Mouse (Mus musculus): ENCODE results near the gene Naa30.

Gene Naa30

GRCm38 (mm10) chr14:49221771-49222170 is 49.7 kb downstream of the Naa30 start:
- in situ Hi-C loops (cut with MboI, MseI): no loop called here

DNA sequence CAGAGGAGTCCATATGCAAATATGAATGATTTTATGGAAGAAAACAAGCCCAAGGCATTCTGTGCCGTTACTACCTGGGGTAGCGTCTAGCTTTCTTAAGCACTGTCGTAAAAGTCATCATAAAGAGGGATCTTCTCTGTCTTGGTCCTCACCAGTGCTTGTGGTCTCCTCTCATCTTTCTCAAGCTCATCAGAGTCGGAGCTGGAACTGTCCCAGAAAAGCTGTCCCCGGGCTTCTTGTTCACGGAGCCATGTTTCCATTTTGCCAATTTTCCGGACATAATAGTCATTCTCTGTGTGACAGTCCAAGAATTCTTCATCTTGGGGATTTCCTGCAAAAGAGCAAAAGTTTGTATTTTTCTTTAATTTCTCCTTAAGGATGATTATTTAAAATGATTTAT is 54.4 kb downstream of the Naa30 start:
- in situ Hi-C loops (cut with MboI, MseI): loop anchor here (25.0 kb wide), 1 partner anchor 561 kb away; the partner anchor contains the start of gene Armh4

GRCm38 (mm10) chr14:49226986-49227385 is 55.0 kb downstream of the Naa30 start:
- in situ Hi-C loops (cut with MboI, MseI): loop anchor here (25.0 kb wide), 1 partner anchor 560 kb away; the partner anchor contains the start of gene Armh4

DNA sequence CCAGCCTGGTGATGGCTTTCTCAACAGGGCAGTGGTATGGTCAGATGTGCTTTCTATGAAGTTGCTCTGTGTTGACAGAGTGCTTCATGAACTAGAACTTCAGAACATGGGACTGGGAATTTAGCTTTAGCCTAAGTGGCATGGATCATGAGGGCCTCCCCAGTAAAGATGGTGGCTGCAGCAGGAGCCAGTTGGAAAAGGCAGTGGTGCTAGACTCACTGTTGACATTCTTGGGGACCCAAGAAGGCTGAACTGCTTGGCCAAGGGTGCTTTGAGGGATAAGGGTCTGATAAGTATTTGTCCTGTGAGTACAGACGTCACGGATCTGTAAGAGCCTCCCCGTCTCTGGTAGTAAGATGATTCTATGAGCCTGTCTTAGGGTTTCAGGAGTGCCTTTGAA is 59.8 kb downstream of the Naa30 start:
- in situ Hi-C loops (cut with MboI, MseI): loop anchor here (25.0 kb wide), 1 partner anchor 555 kb away; the partner anchor contains the start of gene Armh4

DNA sequence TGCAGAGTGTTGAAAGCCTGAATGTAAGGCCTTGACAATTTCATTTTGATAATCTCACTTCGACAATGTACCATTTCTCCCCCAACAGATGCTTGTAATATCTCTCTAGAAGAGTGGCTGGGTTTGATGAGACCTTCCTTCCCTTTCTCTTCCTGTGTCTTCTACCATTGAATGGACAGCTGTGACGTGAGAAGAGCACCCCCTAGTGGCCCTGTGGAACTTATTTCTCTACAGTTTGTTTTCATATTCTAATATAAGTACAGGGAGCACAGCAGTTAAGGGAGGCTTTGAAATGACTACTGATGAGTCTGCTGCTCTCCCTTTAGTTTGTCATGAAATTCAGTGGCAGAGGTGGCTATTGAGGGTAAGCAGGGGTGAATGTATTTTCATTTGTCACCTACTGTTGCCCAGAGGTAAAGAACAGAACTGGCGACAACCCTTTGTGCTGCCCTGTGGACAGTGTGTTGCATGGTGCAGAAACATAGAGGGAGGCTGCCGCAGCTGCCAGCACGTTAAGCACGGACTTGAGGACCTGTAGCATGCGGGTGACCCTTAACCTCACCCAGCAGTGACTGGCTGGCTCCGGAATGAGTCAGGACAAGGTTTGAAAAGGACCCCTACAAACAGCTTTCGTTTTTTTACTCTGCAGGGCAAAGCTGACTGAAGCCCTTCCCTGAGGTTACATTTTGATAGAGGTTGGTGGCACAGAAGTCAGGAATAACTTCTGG is 62.9 kb downstream of the Naa30 start:
- in situ Hi-C loops (cut with MboI, MseI): loop anchor here (25.0 kb wide), 1 partner anchor 552 kb away; the partner anchor contains the start of gene Armh4

DNA sequence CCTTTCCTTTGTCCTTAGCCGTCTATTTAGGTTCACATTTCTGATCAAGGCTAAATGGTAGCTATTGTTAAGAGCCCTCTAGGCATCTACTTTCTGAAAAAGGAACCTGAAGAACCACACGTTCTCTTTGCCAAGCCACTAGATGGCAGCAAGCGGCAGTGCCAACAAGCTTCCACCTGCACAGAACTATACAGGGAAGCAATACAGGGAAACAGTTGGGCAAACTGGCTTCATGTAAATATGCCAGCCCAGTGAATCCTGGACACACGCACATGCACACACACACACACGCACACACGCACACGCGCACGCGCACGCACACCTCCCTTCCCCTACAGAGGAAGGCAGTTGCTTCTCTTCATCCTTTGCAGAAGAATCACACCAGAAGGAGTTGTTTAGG is 66.2 kb downstream of the Naa30 start:
- in situ Hi-C loops (cut with MboI, MseI): loop anchor here (25.0 kb wide), 1 partner anchor 549 kb away; the partner anchor contains the start of gene Armh4

All from T-helper 2 cell (primary cell).